Mouse (Mus musculus) Patski (cell line): ENCODE measurements around the gene Bcas1. TPM values are rescaled to one million over a fixed set of nuclear protein-coding genes. Genes with fewer than 3 reads are reported as not detected.

Experiments used
- ATAC-seq: fragments of 100-300 bp; one replicate; pipeline ENCODE4 v1.8.0; 2021
- CTCF ChIA-PET: fragments of 350-600 bp; sonication (Branson Sonifier 250); formaldehyde crosslinking; loops from one replicate; lab custom pipeline; 2022; ENCODE audit warnings: inconsistent platforms; lab: Charles Lee
- POLR2A ChIA-PET: fragments of 350-600 bp; sonication (Branson Sonifier 250); formaldehyde crosslinking; loops from one replicate; lab custom pipeline; 2022; ENCODE audit warnings: antibody characterized with exemption, inconsistent platforms; lab: Charles Lee
- DNase-seq: peaks from one replicate; pipeline ENCODE4 v3.0.0-alpha.2; 2011; ENCODE audit warnings: low read depth, low spot score
- H3K27me3 ChIP-seq: fragments of 371-371 bp; one replicate; pipeline ENCODE4 v1.5.1; 2021
- CTCF ChIP-seq: fragments of 100-300 bp; IDR thresholded peaks from one replicate; pipeline ENCODE4 v1.5.1; 2021
- in situ Hi-C: fragments of 300-500 bp; cut with MboI; formaldehyde crosslinking; loops from 3 replicates; pipeline ENCODE4 v1.11.1; 2018; ENCODE audit warnings: low pct_unique_long_range_greater_than_20kb, mixed read lengths
- polyA plus RNA-seq: library from polyadenylated mRNA; unstranded; gene quantifications from one replicate; pipeline ENCODE4 v1.2.3, GENCODE M21; 2021

The Bcas1 gene
- polyA plus RNA-seq: not detected

DNA sequence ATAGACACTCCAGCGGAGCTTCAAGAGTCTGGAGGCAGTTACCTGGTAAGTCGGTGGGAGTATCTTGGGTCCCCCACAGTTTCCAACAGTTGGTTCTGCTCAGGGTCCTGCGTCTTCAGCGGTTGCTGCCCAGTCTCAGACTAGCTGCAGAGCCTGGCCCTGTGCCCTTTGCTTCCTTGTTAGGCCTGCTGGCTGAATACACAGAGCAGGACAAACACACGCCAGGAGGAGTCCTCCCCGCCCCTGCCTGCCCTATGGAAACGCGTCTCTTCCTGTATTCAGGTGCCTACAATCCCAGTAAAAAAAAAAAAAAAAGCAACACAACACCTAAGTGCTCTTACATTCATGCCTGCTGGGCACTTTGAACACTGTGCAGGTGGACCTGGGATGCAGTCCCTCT lies at the start of gene Bcas1:
Bcas1 (minus strand) TSS at position 142 of the 400 bp plus-strand sequence.
- DNase-seq: no peak
- in situ Hi-C loops: no loop called here
- H3K27me3 ChIP-seq: peaks cover under 1% of the 10 kb centered on the region
- ChIA-PET CTCF (interaction anchor here (1.3 kb wide), 1 partner anchor 81 kb away, joined by 5 read pairs; no protein-coding TSS in a partner anchor), POLR2A (no interaction called here)
- TF ChIP-seq CTCF: no peak
- no peak for ATAC-seq

DNA sequence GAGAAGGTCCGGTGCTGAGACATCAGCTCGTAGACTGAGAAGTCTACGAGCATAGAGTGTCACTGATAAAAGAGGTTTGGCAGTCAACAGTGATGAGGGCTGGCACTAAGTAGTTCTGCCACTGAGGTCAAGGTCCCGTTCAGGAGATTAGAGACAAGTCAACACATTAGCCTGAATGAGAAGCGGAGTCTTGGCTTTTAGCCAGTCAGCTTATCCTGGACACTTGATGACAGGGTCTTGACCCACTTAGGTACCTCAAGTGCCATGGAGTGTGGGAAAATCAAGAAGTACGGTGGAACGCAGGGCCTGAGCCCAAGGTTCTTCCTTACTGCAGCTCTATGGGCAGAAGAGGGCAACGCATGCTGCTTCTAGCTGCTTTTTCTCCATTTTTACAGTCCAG lies 49.0 kb upstream of the Bcas1 start:
- DNase-seq (no peak), ATAC-seq (no peak)
- H3K27me3 ChIP-seq: no peaks in the 10 kb centered on the region
- no peak for TF ChIP-seq CTCF
- CTCF ChIA-PET: interaction anchor here (1.2 kb wide), 2 partner anchors 12 to 31 kb away, joined by 3 to 5 read pairs; no protein-coding TSS in a partner anchor
- in situ Hi-C loops: no loop called here
- POLR2A ChIA-PET: no interaction called here

DNA sequence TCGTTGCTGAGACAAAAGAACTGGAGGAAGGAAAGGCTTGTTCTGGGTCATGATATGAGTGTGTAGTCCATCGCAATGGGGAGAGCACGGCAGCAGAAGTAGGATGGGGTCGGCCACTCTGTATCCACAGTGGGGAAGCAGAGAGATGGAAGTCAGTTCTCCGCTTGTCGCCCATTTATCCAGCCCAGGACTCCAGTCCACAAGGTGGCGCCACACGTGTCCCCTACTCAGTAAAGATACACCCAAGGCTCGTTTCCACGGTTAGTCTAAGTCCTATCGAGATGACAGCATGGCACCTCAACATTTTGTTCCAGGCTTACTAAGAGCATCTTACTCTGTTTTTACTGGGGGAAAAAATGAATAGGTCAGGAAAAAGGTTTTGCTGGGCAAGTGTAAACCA lies 48.6 kb upstream of the Bcas1 start:
- ATAC-seq (no peak), DNase-seq (no peak)
- TF ChIP-seq CTCF: peak; percentile 11
- H3K27me3 ChIP-seq: no peaks in the 10 kb centered on the region
- ChIA-PET POLR2A (no interaction called here), CTCF (interaction anchor here (1.2 to 1.3 kb wide), 4 partner anchors 12 to 34 kb away, joined by 3 to 7 read pairs (median 4); no protein-coding TSS in a partner anchor)
- in situ Hi-C loops: no loop called here

DNA sequence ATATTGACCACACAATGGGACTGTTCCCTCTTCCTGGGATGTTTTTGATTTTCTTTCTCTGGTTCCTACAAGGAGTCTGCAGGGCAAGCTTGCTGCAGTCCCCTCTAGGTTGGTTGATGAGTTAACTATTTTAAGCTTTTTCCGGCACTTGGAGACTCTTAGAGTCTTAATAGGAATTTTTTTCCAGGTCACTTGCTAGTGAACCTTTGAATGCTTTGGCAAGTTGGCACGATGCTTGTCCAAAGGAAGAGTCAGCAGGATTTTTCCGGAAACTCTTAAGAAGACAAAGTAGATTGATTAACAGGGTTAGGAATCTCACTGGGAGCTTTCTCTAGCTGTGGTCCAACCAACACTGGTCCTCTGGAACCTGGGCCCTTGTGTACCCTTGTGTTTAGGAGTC lies 47.5 kb upstream of the Bcas1 start:
- DNase-seq (no peak), ATAC-seq (peak; percentile 82)
- POLR2A ChIA-PET: no interaction called here
- in situ Hi-C loops: no loop called here
- H3K27me3 ChIP-seq: no peaks in the 10 kb centered on the region
- CTCF ChIA-PET: interaction anchor here (0.8 to 1.3 kb wide), 8 partner anchors 9 to 35 kb away, joined by 3 to 7 read pairs (median 3); no protein-coding TSS in a partner anchor
- no peak for TF ChIP-seq CTCF

DNA sequence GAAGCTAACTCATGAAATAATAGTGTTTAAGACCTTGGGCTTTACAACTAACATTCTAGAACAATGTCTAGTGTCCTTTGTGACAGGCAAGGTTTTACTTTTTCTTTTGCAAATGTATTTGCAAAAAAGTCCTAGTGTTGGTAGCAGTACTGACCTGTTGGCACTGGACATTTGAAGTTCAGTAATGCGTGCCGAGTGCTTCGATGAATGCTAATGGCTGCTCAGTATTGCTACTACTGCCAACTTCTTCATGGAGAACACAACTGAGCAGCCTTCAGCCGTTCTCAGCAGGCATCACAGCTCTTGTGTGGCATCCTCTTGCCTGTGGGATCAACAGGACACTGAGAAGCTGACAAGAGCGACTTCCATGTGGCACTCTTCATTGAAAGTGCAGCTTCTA lies 46.5 kb upstream of the Bcas1 start:
- DNase-seq (no peak), ATAC-seq (no peak)
- in situ Hi-C loops: no loop called here
- TF ChIP-seq CTCF: no peak
- ChIA-PET CTCF (interaction anchor here (1.8 to 1.9 kb wide), 2 partner anchors 23 to 34 kb away, joined by 5 to 6 read pairs; no protein-coding TSS in a partner anchor), POLR2A (interaction anchor here (0.7 kb wide), 1 partner anchor 10 kb away, joined by 3 read pairs; no protein-coding TSS in a partner anchor)
- H3K27me3 ChIP-seq: no peaks in the 10 kb centered on the region

DNA sequence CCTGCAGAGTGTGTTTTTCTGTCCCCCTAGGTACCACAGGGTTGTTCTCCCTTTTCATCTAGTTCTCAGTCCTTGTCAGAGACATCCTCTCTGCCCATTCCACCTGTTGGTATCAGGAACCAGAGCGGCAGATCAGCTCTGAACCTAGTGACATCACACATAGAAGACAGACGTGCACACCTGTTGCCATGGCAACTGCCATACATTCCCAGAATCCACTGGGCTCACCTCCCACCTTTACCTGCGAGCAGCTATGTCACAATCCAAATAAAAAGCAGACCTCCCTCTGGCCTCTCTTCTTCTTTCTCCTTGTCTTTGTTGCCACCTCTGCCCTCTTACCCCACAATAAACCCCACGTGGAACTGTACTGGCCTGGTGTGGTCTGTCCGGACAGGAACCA lies 42.9 kb upstream of the Bcas1 start:
- H3K27me3 ChIP-seq: no peaks in the 10 kb centered on the region
- ChIA-PET CTCF (interaction anchor here (2.5 to 3.1 kb wide), 2 partner anchors 21 to 37 kb away, joined by 7 to 10 read pairs; no protein-coding TSS in a partner anchor), POLR2A (interaction anchor here (0.6 to 1.0 kb wide), 2 partner anchors 37 to 834 kb away, joined by 3 to 4 read pairs; no protein-coding TSS in a partner anchor)
- DNase-seq (no peak), ATAC-seq (no peak)
- in situ Hi-C loops: no loop called here
- TF ChIP-seq CTCF: no peak

DNA sequence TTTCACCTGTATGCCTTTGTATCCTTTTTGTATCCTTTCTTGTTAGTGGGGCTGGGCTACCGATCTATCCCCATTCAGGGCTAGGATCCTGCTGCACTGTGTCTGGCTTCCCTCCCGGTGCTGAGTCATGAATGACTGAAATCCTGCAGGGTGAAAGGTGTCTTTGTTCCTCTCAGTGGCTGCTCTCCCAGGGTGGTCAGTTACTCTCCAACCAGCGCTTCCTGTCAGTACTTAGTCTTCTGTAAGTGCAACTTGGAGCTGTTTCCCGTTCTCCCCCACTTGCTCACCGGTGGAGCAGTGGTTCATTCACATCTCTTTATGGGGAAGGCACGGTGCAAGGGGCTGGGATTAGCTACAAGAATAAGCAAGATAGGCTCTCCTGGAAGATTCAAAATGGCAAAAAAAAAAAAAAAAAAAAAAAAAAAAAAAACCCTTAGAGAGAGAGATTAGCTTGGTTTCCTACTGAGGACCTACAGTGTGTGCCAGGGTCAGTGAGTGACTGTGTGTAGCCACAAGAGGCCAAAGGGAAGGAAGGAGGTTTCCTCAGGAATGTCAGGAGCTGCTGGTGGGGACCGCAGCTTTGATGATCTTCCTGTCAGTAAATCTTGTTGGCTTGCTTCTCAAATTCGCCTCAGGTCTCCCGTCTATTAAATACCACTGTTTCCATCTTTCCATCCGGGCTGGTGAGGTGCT lies 42.1 kb upstream of the Bcas1 start:
- ChIA-PET POLR2A (no interaction called here), CTCF (interaction anchor here (0.9 to 3.1 kb wide), 4 partner anchors 20 to 47 kb away, joined by 3 to 10 read pairs (median 6); no protein-coding TSS in a partner anchor)
- TF ChIP-seq CTCF: no peak
- no peaks in the 10 kb centered on the region for H3K27me3 ChIP-seq
- in situ Hi-C loops: no loop called here
- ATAC-seq (peak; percentile 89), DNase-seq (peak; percentile 85)

DNA sequence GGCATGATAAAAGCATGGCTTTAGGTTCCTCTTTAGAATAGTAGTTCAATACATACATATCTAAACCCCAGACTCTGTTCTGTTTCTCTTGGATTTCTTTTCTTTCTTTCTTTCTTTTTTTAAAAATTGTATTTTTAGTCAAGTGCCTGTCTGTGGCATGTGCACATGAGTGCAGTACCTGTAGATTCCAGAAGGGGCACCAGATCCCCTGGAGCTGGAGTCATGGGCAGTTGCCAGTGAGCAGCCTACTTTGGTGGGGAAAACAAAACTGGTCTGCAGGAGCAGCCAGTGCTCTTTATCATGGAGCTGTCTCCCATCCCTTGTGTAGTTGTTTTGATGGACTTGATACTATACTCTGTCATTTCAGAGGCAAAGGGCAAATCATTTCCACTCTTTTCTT lies 40.4 kb upstream of the Bcas1 start:
- no peaks in the 10 kb centered on the region for H3K27me3 ChIP-seq
- ChIA-PET POLR2A (no interaction called here), CTCF (interaction anchor here (1.0 to 3.1 kb wide), 3 partner anchors 14 to 39 kb away, joined by 3 to 10 read pairs (median 4); no protein-coding TSS in a partner anchor)
- no peak for TF ChIP-seq CTCF
- no peak for ATAC-seq
- DNase-seq: no peak
- in situ Hi-C loops: no loop called here

DNA sequence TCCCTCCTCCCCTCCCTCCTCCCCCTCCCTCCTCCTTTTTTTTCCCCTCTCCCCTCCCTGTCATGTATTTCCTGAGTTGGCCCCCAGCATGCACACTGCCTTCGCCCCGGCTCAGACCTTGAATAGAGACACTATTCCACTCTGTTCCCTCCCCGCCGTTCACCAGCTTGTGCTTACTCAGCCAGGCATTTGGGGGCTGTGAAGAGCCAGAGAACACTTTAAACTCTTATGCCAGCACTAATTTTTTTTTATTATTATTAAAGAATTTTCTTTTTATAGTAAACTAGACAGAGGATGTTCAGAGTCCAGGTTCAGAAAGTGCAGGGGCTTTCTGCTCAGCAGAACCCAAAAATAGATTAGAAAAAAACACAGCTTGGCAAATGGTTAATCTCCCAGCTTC lies 37.2 kb upstream of the Bcas1 start:
- POLR2A ChIA-PET: no interaction called here
- TF ChIP-seq CTCF: no peak
- in situ Hi-C loops: no loop called here
- no peak for DNase-seq
- CTCF ChIA-PET: interaction anchor here (0.7 to 1.0 kb wide), 2 partner anchors 15 to 22 kb away, joined by 3 read pairs; no protein-coding TSS in a partner anchor
- ATAC-seq: no peak
- H3K27me3 ChIP-seq: no peaks in the 10 kb centered on the region

DNA sequence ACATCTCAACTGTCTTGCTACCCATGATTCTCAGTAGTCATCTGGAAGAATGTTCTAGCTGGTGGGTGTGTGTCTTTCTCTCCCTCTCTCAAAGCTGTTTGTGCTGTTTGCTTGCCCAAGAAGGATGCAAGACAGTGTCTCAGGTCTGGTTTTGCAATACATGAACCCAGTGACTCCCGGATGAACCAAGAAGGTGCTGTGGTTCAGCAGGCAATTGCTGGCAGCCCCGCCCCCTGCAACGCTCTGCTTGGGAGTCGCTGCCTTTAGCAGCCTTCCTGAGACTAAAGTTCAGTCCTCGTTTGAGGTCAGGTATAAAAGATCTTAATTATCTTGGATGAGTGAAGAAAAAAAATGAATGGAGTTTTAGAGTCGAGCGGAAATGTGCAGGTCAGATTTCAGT lies 34.0 kb upstream of the Bcas1 start:
- POLR2A ChIA-PET: no interaction called here
- DNase-seq (no peak), ATAC-seq (no peak)
- CTCF ChIA-PET: interaction anchor here (1.3 kb wide), 1 partner anchor 50 kb away, joined by 3 read pairs; no protein-coding TSS in a partner anchor
- no peaks in the 10 kb centered on the region for H3K27me3 ChIP-seq
- in situ Hi-C loops: no loop called here
- no peak for TF ChIP-seq CTCF

DNA sequence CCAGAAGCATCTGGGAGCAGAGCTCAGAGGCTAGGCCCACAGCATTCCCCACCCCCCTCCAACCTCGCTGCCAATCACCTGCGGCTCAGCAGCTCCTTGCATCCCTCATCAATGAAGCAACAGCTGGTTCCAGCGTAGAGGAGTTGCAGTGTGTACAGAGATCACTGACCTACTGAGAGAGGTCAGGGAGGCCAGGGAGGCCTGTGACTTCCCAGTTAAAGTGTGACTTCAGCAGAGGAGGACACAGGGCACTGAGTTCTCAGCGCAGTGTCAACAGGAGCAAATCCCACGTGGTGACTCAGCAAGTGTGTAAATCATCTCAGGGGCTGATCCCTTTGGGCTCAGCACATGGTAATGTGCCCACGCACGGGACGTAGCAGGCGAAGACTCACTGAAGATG lies 32.2 kb upstream of the Bcas1 start:
- ATAC-seq (no peak), DNase-seq (no peak)
- POLR2A ChIA-PET: no interaction called here
- no peaks in the 10 kb centered on the region for H3K27me3 ChIP-seq
- in situ Hi-C loops: no loop called here
- no peak for TF ChIP-seq CTCF
- CTCF ChIA-PET: interaction anchor here (0.7 to 1.7 kb wide), 3 partner anchors 40 to 138 kb away, joined by 3 to 4 read pairs (median 3); no protein-coding TSS in a partner anchor
